Mouse (Mus musculus) mouse embryonic stem cell (cell line): ENCODE measurements around the gene Luc7l3.

Experiments used
- in situ Hi-C, 2 experiments: fragments of 300-500 bp; cut with MboI; formaldehyde crosslinking; loops; 1 replicate in 1 of 2; 3 replicates in 1 of 2; pipeline ENCODE4 v1.14.3; 2019 to 2020; ENCODE audit warnings: low sequenced_read_pairs in 2 of 2, low pct_unique_long_range_greater_than_20kb in 1 of 2, mixed read lengths in 1 of 2; ENCODE audit not compliant: unreplicated experiment in 1 of 2

The Luc7l3 gene

GRCm38 (mm10) chr11:94317515-94317914, 4.3 kb downstream of the Luc7l3 start:
- in situ Hi-C loops = no loop called here

- in situ Hi-C loops = no loop called here
Observed at GRCm38 (mm10) chr11:94317014-94317413, 4.8 kb downstream of the Luc7l3 start.

- in situ Hi-C loops = no loop called here
Observed at GRCm38 (mm10) chr11:94316528-94316927, 5.3 kb downstream of the Luc7l3 start.

GRCm38 (mm10) chr11:94315308-94315707, 6.5 kb downstream of the Luc7l3 start:
- in situ Hi-C loops = no loop called here

GRCm38 (mm10) chr11:94314098-94314652, 7.6 kb downstream of the Luc7l3 start:
- in situ Hi-C loops = no loop called here

GRCm38 (mm10) chr11:94312733-94313132, 9.1 kb downstream of the Luc7l3 start:
- in situ Hi-C loops = no loop called here

GRCm38 (mm10) chr11:94294996-94295845, 26.6 kb downstream of the Luc7l3 start:
- in situ Hi-C loops = no loop called here

GRCm38 (mm10) chr11:94290062-94290740, 31.6 kb downstream of the Luc7l3 start:
- in situ Hi-C loops = no loop called here

GRCm38 (mm10) chr11:94287105-94287504, 34.7 kb downstream of the Luc7l3 start:
- in situ Hi-C loops = no loop called here

GRCm38 (mm10) chr11:94285886-94286574, 35.8 kb downstream of the Luc7l3 start:
- in situ Hi-C loops = no loop called here

- in situ Hi-C loops = no loop called here
Observed at GRCm38 (mm10) chr11:94283536-94284099, 38.2 kb downstream of the Luc7l3 start.

GRCm38 (mm10) chr11:94282291-94282690, 39.5 kb downstream of the Luc7l3 start:
- in situ Hi-C loops = no loop called here

GRCm38 (mm10) chr11:94281199-94282181, 40.3 kb downstream of the Luc7l3 start, which contains the start of gene Gm21885:
TSS of gene Gm21885 (plus strand) at chr11:94281873.
- in situ Hi-C loops = no loop called here

GRCm38 (mm10) chr11:94276869-94277337, 44.9 kb downstream of the Luc7l3 start:
- in situ Hi-C loops = no loop called here

GRCm38 (mm10) chr11:94275686-94276085, 46.1 kb downstream of the Luc7l3 start:
- in situ Hi-C loops = no loop called here

- in situ Hi-C loops = no loop called here
Observed at GRCm38 (mm10) chr11:94275226-94275625, 46.6 kb downstream of the Luc7l3 start.

GRCm38 (mm10) chr11:94274206-94274867, 47.5 kb downstream of the Luc7l3 start:
- in situ Hi-C loops = loop anchor here (5.0 to 25.0 kb wide), 3 partner anchors 137 to 312 kb away; partner anchors contain the start of genes Gm20390 (in 1 of the 2), Nme1 (in 1 of the 2) and Nme2 (in 1 of the 2)
